Mouse (Mus musculus): ENCODE measurements around the gene Sfta2. TPM values are rescaled to one million over a fixed set of nuclear protein-coding genes. Genes with fewer than 3 reads are reported as not detected.

Sfta2 gene
- polyA plus RNA-seq, 1 experiment from 2014 or later = 3.3 TPM

GRCm38 (mm10) chr17:35696691-35697090 lies 95.3 kb downstream of the Sfta2 start:
- no peak overlapping the region; the same call in 1 of the 2 replicates for H3K4me2 ChIP-seq (replicated peaks; ENCODE audit: low read depth, low read length)
- H3K4me3 ChIP-seq (ENCODE audit: low read length) = no peak overlapping the region
- WGBS = 71% methylated on average over 6 of the region's 6 CpGs
- H3K9ac ChIP-seq (ENCODE audit: low read depth, low read length) = no peak overlapping the region
- H3K27me3 ChIP-seq (ENCODE audit: control insufficient read depth, insufficient read depth, low read length) = no peaks in the 10 kb centered on the region
- peaks cover 28% of the 10 kb centered on the region for H3K36me3 ChIP-seq (ENCODE audit: control insufficient read depth, insufficient read depth, low read length)
- H3K9me3 ChIP-seq (ENCODE audit: control insufficient read depth, low read length) = peaks cover 4% of the 10 kb centered on the region; the same call in 1 of the 2 replicates
- H3K4me1 ChIP-seq (ENCODE audit: control insufficient read depth, insufficient read depth, low read length) = peaks cover 22% of the 10 kb centered on the region
- no peak overlapping the region for H3K27ac ChIP-seq (ENCODE audit: low read depth, low read length)
- no peak for ATAC-seq (ENCODE audit: low FRiP score, low TSS enrichment)

DNA sequence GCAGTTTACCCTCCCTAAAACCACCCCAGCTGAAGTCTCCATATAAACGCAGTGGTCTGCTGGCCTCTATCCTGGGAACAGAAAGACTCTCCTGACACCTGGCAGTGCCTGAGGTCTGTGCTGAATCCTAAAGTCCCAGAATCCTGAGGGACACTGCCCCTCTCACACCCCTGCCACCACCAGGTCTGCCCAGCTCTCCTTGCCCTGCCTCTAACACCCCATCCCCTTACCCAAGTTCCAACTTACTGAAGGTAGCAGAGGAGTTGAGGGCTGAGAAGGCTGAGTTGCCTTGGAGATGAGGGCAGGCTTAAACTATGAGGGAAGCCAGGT lies 96.0 kb downstream of the Sfta2 start:
- Histone ChIP-seq H3K9ac (ENCODE audit: low read depth, low read length) (peak overlapping the region; percentile 51), H3K27me3 (ENCODE audit: control insufficient read depth, insufficient read depth, low read length) (no peaks in the 10 kb centered on the region), H3K4me2 (replicated peaks; ENCODE audit: low read depth, low read length) (peak overlapping the region; percentile 43), H3K27ac (ENCODE audit: low read depth, low read length) (peak overlapping the region; percentile 70; the same call in 1 of the 2 replicates), H3K4me3 (ENCODE audit: low read length) (peak overlapping the region; percentile 30), H3K36me3 (ENCODE audit: control insufficient read depth, insufficient read depth, low read length) (peaks cover 21% of the 10 kb centered on the region), H3K9me3 (ENCODE audit: control insufficient read depth, low read length) (peaks cover 4% of the 10 kb centered on the region; the same call in 1 of the 2 replicates), H3K4me1 (ENCODE audit: control insufficient read depth, insufficient read depth, low read length) (peaks cover 26% of the 10 kb centered on the region)
- 34% methylated on average over 1 of the region's 1 CpGs for WGBS
- ATAC-seq (ENCODE audit: low FRiP score, low TSS enrichment) = no peak

GRCm38 (mm10) chr17:35697759-35698500 lies 96.6 kb downstream of the Sfta2 start:
- WGBS = 6% methylated on average over 16 of the region's 16 CpGs
- Histone ChIP-seq H3K4me1 (ENCODE audit: control insufficient read depth, insufficient read depth, low read length) (peaks cover 31% of the 10 kb centered on the region), H3K4me3 (ENCODE audit: low read length) (peak overlapping the region; percentile 30), H3K9ac (ENCODE audit: low read depth, low read length) (peak overlapping the region; percentile 51), H3K27ac (ENCODE audit: low read depth, low read length) (peak overlapping the region; percentile 70), H3K27me3 (ENCODE audit: control insufficient read depth, insufficient read depth, low read length) (no peaks in the 10 kb centered on the region), H3K36me3 (ENCODE audit: control insufficient read depth, insufficient read depth, low read length) (peaks cover 15% of the 10 kb centered on the region), H3K4me2 (replicated peaks; ENCODE audit: low read depth, low read length) (peak overlapping the region; percentile 43), H3K9me3 (ENCODE audit: control insufficient read depth, low read length) (peaks cover 4% of the 10 kb centered on the region; the same call in 1 of the 2 replicates)
- ATAC-seq (ENCODE audit: low FRiP score, low TSS enrichment) = peak; percentile 8; the same call in 1 of the 2 replicates

- WGBS = 51% methylated on average over 5 of the region's 5 CpGs
- H3K9ac ChIP-seq (ENCODE audit: low read depth, low read length) = peak overlapping the region; percentile 51; the same call in 1 of the 2 replicates
Observed at GRCm38 (mm10) chr17:35698501-35698883, 97.1 kb downstream of the Sfta2 start.

GRCm38 (mm10) chr17:35699919-35700318 lies 98.6 kb downstream of the Sfta2 start:
- Histone ChIP-seq H3K9ac (ENCODE audit: low read depth, low read length) (peak overlapping the region; percentile 65), H3K27me3 (ENCODE audit: control insufficient read depth, insufficient read depth, low read length) (no peaks in the 10 kb centered on the region), H3K4me2 (replicated peaks; ENCODE audit: low read depth, low read length) (peak overlapping the region; percentile 48), H3K4me1 (ENCODE audit: control insufficient read depth, insufficient read depth, low read length) (peaks cover 40% of the 10 kb centered on the region), H3K27ac (ENCODE audit: low read depth, low read length) (peak overlapping the region; percentile 93), H3K9me3 (ENCODE audit: control insufficient read depth, low read length) (peaks cover 4% of the 10 kb centered on the region; the same call in 1 of the 2 replicates), H3K36me3 (ENCODE audit: control insufficient read depth, insufficient read depth, low read length) (peaks cover 5% of the 10 kb centered on the region; the same call in 1 of the 2 replicates), H3K4me3 (ENCODE audit: low read length) (peak overlapping the region; percentile 66)
- peak; percentile 28 for ATAC-seq (ENCODE audit: low FRiP score, low TSS enrichment)
- 3% methylated on average over 19 of the region's 19 CpGs for WGBS

More at GRCm38 (mm10) chr17:35698501-35698883, 97.1 kb downstream of the Sfta2 start:
- H3K27ac ChIP-seq (ENCODE audit: low read depth, low read length) = peak overlapping the region; percentile 70; the same call in 1 of the 2 replicates
- H3K27me3 ChIP-seq (ENCODE audit: control insufficient read depth, insufficient read depth, low read length) = no peaks in the 10 kb centered on the region
- H3K4me1 ChIP-seq (ENCODE audit: control insufficient read depth, insufficient read depth, low read length) = peaks cover 31% of the 10 kb centered on the region
- no peak for ATAC-seq (ENCODE audit: low FRiP score, low TSS enrichment)
- H3K9me3 ChIP-seq (ENCODE audit: control insufficient read depth, low read length) = peaks cover 4% of the 10 kb centered on the region; the same call in 1 of the 2 replicates
- peaks cover 10% of the 10 kb centered on the region for H3K36me3 ChIP-seq (ENCODE audit: control insufficient read depth, insufficient read depth, low read length)
- H3K4me3 ChIP-seq (ENCODE audit: low read length) = no peak overlapping the region
- peak overlapping the region; percentile 43 for H3K4me2 ChIP-seq (replicated peaks; ENCODE audit: low read depth, low read length)

Other genes with a start within 250 kb of the Sfta2 start
- gene H2-Q4, start 221.9 kb upstream of the Sfta2 start, polyA plus RNA-seq (2014; fragmentation: Nextera tagmentation; extraction: Ambion mirVana) = 3.2 and 3.6 TPM in 2 replicates
- 2.2 and 2.8 TPM in 2 replicates for gene H2-Q6, start 176.7 kb upstream of the Sfta2 start, polyA plus RNA-seq (2014; fragmentation: Nextera tagmentation; extraction: Ambion mirVana)
- 11.6 and 15.4 TPM in 2 replicates for gene H2-Q7, start 162.4 kb upstream of the Sfta2 start, polyA plus RNA-seq (2014; fragmentation: Nextera tagmentation; extraction: Ambion mirVana)
- 0.26 and 0.39 TPM in 2 replicates for gene H2-Q10, start 131.5 kb upstream of the Sfta2 start, polyA plus RNA-seq (2014; fragmentation: Nextera tagmentation; extraction: Ambion mirVana)
- not detected in 2 replicates for gene Pou5f1, start 95.5 kb upstream of the Sfta2 start, polyA plus RNA-seq (2014; fragmentation: Nextera tagmentation; extraction: Ambion mirVana)
- gene Tcf19, start 84.7 kb upstream of the Sfta2 start, polyA plus RNA-seq (2014; fragmentation: Nextera tagmentation; extraction: Ambion mirVana) = 67.8 and 68.1 TPM in 2 replicates
- gene Cchcr1, start 84.4 kb upstream of the Sfta2 start, polyA plus RNA-seq (2014; fragmentation: Nextera tagmentation; extraction: Ambion mirVana) = 10.3 and 19.1 TPM in 2 replicates
- gene Psors1c2, start 68.3 kb upstream of the Sfta2 start, polyA plus RNA-seq (2014; fragmentation: Nextera tagmentation; extraction: Ambion mirVana) = 0.79 and 0.80 TPM in 2 replicates
- not detected in 2 replicates for gene Cdsn, start 49.4 kb upstream of the Sfta2 start, polyA plus RNA-seq (2014; fragmentation: Nextera tagmentation; extraction: Ambion mirVana)
- not detected in 2 replicates for gene 2300002M23Rik, start 34.1 kb upstream of the Sfta2 start, polyA plus RNA-seq (2014; fragmentation: Nextera tagmentation; extraction: Ambion mirVana)
- not detected in 2 replicates for gene Gm9573, start 25.1 kb downstream of the Sfta2 start, polyA plus RNA-seq (2014; fragmentation: Nextera tagmentation; extraction: Ambion mirVana)
- 0.15 and 0.24 TPM in 2 replicates for gene Mucl3, start 42.1 kb downstream of the Sfta2 start, polyA plus RNA-seq (2014; fragmentation: Nextera tagmentation; extraction: Ambion mirVana)
- 9.5 and 16.8 TPM in 2 replicates for gene Vars2, start 66.0 kb downstream of the Sfta2 start, polyA plus RNA-seq (2014; fragmentation: Nextera tagmentation; extraction: Ambion mirVana)
- 50.7 and 56.7 TPM in 2 replicates for gene Gtf2h4, start 72.2 kb downstream of the Sfta2 start, polyA plus RNA-seq (2014; fragmentation: Nextera tagmentation; extraction: Ambion mirVana)
- 34.6 and 52.0 TPM in 2 replicates for gene Ddr1, start 103.1 kb downstream of the Sfta2 start, polyA plus RNA-seq (2014; fragmentation: Nextera tagmentation; extraction: Ambion mirVana)
- 6.8 and 7.7 TPM in 2 replicates for gene Ier3, start 220.1 kb downstream of the Sfta2 start, polyA plus RNA-seq (2014; fragmentation: Nextera tagmentation; extraction: Ambion mirVana)
- 35.9 and 36.1 TPM in 2 replicates for gene Flot1, start 221.7 kb downstream of the Sfta2 start, polyA plus RNA-seq (2014; fragmentation: Nextera tagmentation; extraction: Ambion mirVana)
- 1,061 and 1,103 TPM in 2 replicates for gene Tubb5, start 236.8 kb downstream of the Sfta2 start, polyA plus RNA-seq (2014; fragmentation: Nextera tagmentation; extraction: Ambion mirVana)
- gene Mdc1, start 240.0 kb downstream of the Sfta2 start, polyA plus RNA-seq (2014; fragmentation: Nextera tagmentation; extraction: Ambion mirVana) = 13.1 and 16.5 TPM in 2 replicates

All from kidney, embryonic 14.5 days (tissue).